Mouse (Mus musculus): ENCODE measurements around the gene Dgcr6. TPM values are rescaled to one million over a fixed set of nuclear protein-coding genes. Genes with fewer than 3 reads are reported as not detected.

Gene Dgcr6
- polyA plus RNA-seq, 1 experiment, result 31.0 TPM

DNA sequence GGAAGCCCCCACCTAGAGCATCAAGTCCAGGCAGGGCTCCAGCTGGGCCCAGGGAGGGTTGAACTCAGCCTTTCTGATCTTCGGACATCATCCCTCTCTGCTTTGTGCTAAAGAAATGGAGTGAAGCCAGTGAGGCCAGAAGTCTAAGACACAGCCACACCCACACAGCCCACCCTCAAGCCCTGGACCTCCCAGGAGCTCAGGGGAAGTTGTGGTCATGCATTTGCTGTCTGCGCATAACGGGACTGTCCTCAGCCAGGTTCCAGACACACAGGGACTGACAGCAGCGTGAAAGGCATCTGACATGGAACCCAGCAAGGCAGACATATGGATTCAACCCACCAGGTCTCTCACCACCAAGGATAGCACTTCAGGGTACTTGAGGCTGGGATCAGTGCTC, 63.8 kb downstream of the Dgcr6 start:
- Histone ChIP-seq H3K27ac (ENCODE audit: insufficient read depth, low read length) (no peak overlapping the region), H3K4me3 (ENCODE audit: low read depth, low read length) (no peak overlapping the region), H3K27me3 (ENCODE audit: control insufficient read depth, insufficient read depth, low read length, poor library complexity, severe bottlenecking) (no peaks in the 10 kb centered on the region), H3K36me3 (ENCODE audit: control insufficient read depth, insufficient read depth, low read length, poor library complexity, severe bottlenecking) (no peaks in the 10 kb centered on the region), H3K9me3 (replicated peaks; ENCODE audit: control insufficient read depth, insufficient read depth, low read length, poor library complexity, severe bottlenecking) (no peaks in the 10 kb centered on the region), H3K9ac (ENCODE audit: low read depth, poor library complexity, severe bottlenecking) (no peak overlapping the region), H3K4me1 (ENCODE audit: control insufficient read depth, insufficient read depth, low read length) (peaks cover 1% of the 10 kb centered on the region)
- no peak for TF ChIP-seq CTCF (IDR thresholded peaks at IDR 0.05; ENCODE audit: low read depth, low read length)
- no peak for TF ChIP-seq POLR2A (IDR thresholded peaks at IDR 0.05; ENCODE audit: insufficient read depth, low read length)
- TF ChIP-seq EP300 (IDR thresholded peaks at IDR 0.05; ENCODE audit: insufficient read depth, low read depth, low read length), result no peak

DNA sequence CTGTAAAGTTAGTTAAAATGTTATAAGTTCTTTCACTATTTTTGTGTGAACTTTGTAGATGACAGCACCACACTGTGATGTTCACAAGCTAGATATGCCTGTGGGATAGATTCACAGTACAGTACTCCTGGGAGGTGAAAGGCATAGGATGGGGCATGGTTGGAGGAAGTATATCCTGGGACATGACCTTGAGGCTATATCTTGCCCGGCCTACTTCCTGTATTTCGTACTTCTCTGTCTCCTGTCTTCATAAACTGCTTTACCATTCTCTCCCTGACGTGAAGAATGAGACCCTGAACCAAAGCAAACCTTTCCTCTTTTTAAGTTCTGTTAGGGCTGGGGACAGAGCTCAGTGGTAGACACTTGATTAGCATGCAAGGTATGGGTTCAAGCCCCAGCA, 65.6 kb downstream of the Dgcr6 start:
- no peak overlapping the region for H3K27ac ChIP-seq (ENCODE audit: insufficient read depth, low read length)
- TF ChIP-seq EP300 (IDR thresholded peaks at IDR 0.05; ENCODE audit: insufficient read depth, low read depth, low read length) (no peak), POLR2A (IDR thresholded peaks at IDR 0.05; ENCODE audit: insufficient read depth, low read length) (no peak), CTCF (IDR thresholded peaks at IDR 0.05; ENCODE audit: low read depth, low read length) (no peak)
- H3K36me3 ChIP-seq (ENCODE audit: control insufficient read depth, insufficient read depth, low read length, poor library complexity, severe bottlenecking), result no peaks in the 10 kb centered on the region
- no peaks in the 10 kb centered on the region for H3K27me3 ChIP-seq (ENCODE audit: control insufficient read depth, insufficient read depth, low read length, poor library complexity, severe bottlenecking)
- no peaks in the 10 kb centered on the region for H3K9me3 ChIP-seq (replicated peaks; ENCODE audit: control insufficient read depth, insufficient read depth, low read length, poor library complexity, severe bottlenecking)
- H3K4me3 ChIP-seq (ENCODE audit: low read depth, low read length), result no peak overlapping the region
- H3K4me1 ChIP-seq (ENCODE audit: control insufficient read depth, insufficient read depth, low read length), result peaks cover 1% of the 10 kb centered on the region
- H3K9ac ChIP-seq (ENCODE audit: low read depth, poor library complexity, severe bottlenecking), result no peak overlapping the region

DNA sequence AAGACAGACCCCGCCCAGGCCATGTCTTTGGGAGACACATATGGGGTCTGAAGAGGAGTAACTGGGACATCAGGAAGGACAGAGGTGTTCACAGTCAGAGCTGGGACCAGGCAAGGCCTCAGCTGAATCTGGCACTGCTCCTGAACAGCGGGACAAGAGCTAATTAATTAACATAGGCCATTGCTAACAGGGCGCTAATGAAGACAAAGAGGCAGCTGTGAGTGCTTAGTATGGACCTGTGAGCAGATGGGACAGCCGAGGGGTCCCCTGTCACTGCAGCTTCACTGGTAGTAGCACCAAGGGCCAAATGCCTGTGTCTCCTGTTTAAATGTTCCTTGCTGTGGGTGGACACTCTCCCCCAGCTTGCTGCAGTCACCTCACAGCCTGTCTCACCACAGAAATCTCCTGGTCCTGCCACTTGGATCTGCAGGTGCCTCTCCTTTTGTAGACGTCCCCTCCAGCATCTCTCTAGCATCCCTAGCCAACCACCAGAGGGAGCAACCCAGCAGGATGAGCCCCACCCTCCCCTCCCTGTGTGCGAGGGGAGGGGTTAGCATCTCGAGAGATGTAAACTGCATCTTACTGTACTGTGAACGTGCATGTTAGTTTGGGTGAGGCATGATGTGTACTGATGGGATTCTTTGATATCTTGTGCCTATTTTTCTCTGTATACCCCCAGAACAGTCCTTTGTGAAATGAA, 66.5 kb downstream of the Dgcr6 start:
- TF ChIP-seq EP300 (IDR thresholded peaks at IDR 0.05; ENCODE audit: insufficient read depth, low read depth, low read length) (no peak), CTCF (IDR thresholded peaks at IDR 0.05; ENCODE audit: low read depth, low read length) (peak; percentile 81)
- Histone ChIP-seq H3K4me3 (ENCODE audit: low read depth, low read length) (no peak overlapping the region), H3K9me3 (replicated peaks; ENCODE audit: control insufficient read depth, insufficient read depth, low read length, poor library complexity, severe bottlenecking) (no peaks in the 10 kb centered on the region), H3K4me1 (ENCODE audit: control insufficient read depth, insufficient read depth, low read length) (peaks cover 1% of the 10 kb centered on the region), H3K27ac (ENCODE audit: insufficient read depth, low read length) (no peak overlapping the region), H3K27me3 (ENCODE audit: control insufficient read depth, insufficient read depth, low read length, poor library complexity, severe bottlenecking) (no peaks in the 10 kb centered on the region), H3K36me3 (ENCODE audit: control insufficient read depth, insufficient read depth, low read length, poor library complexity, severe bottlenecking) (no peaks in the 10 kb centered on the region), H3K9ac (ENCODE audit: low read depth, poor library complexity, severe bottlenecking) (no peak overlapping the region)

Other genes with a start within 250 kb of the Dgcr6 start
- gene B830017H08Rik, start 219.7 kb upstream of the Dgcr6 start, polyA plus RNA-seq (2011; ENCODE audit: insufficient read depth, insufficient read length, low read depth, missing spikeins), result not detected in 2 replicates
- not detected in 2 replicates for gene Car15, start 214.5 kb upstream of the Dgcr6 start, polyA plus RNA-seq (2011; ENCODE audit: insufficient read depth, insufficient read length, low read depth, missing spikeins)
- 0.26 TPM in 1 of 2 replicates, not detected in the other for gene Gm20518, start 161.2 kb upstream of the Dgcr6 start, polyA plus RNA-seq (2011; ENCODE audit: insufficient read depth, insufficient read length, low read depth, missing spikeins)
- not detected in 2 replicates for gene Tssk1, start 158.6 kb upstream of the Dgcr6 start, polyA plus RNA-seq (2011; ENCODE audit: insufficient read depth, insufficient read length, low read depth, missing spikeins)
- 36.4 and 40.6 TPM in 2 replicates for gene Dgcr2, start 154.3 kb upstream of the Dgcr6 start, polyA plus RNA-seq (2011; ENCODE audit: insufficient read depth, insufficient read length, low read depth, missing spikeins)
- gene Tssk2, start 154.2 kb upstream of the Dgcr6 start, polyA plus RNA-seq (2011; ENCODE audit: insufficient read depth, insufficient read length, low read depth, missing spikeins), result not detected in 2 replicates
- 20.6 and 22.2 TPM in 2 replicates for gene Ess2, start 141.5 kb upstream of the Dgcr6 start, polyA plus RNA-seq (2011; ENCODE audit: insufficient read depth, insufficient read length, low read depth, missing spikeins)
- gene Gsc2, start 137.8 kb upstream of the Dgcr6 start, polyA plus RNA-seq (2011; ENCODE audit: insufficient read depth, insufficient read length, low read depth, missing spikeins), result 0.52 TPM in 1 of 2 replicates, not detected in the other
- gene Slc25a1, start 124.6 kb upstream of the Dgcr6 start, polyA plus RNA-seq (2011; ENCODE audit: insufficient read depth, insufficient read length, low read depth, missing spikeins), result 99.4 and 101 TPM in 2 replicates
- gene Vpreb2, start 72.4 kb upstream of the Dgcr6 start, polyA plus RNA-seq (2011; ENCODE audit: insufficient read depth, insufficient read length, low read depth, missing spikeins), result not detected in 2 replicates
- gene Prodh, start 37.3 kb downstream of the Dgcr6 start, polyA plus RNA-seq (2011; ENCODE audit: insufficient read depth, insufficient read length, low read depth, missing spikeins), result 8.7 and 9.2 TPM in 2 replicates
- gene Rtn4r, start 74.8 kb downstream of the Dgcr6 start, polyA plus RNA-seq (2011; ENCODE audit: insufficient read depth, insufficient read length, low read depth, missing spikeins), result 2.2 TPM in 2 replicates
- gene Ccdc188, start 165.0 kb downstream of the Dgcr6 start, polyA plus RNA-seq (2011; ENCODE audit: insufficient read depth, insufficient read length, low read depth, missing spikeins), result not detected in 2 replicates
- gene Zdhhc8, start 182.3 kb downstream of the Dgcr6 start, polyA plus RNA-seq (2011; ENCODE audit: insufficient read depth, insufficient read length, low read depth, missing spikeins), result 11.7 and 12.9 TPM in 2 replicates
- gene Trmt2a, start 195.8 kb downstream of the Dgcr6 start, polyA plus RNA-seq (2011; ENCODE audit: insufficient read depth, insufficient read length, low read depth, missing spikeins), result 46.1 and 51.7 TPM in 2 replicates
- gene Ranbp1, start 195.9 kb downstream of the Dgcr6 start, polyA plus RNA-seq (2011; ENCODE audit: insufficient read depth, insufficient read length, low read depth, missing spikeins), result 500 and 515 TPM in 2 replicates
- not detected in 2 replicates for gene Gm49776, start 205.5 kb downstream of the Dgcr6 start, polyA plus RNA-seq (2011; ENCODE audit: insufficient read depth, insufficient read length, low read depth, missing spikeins)
- gene Dgcr8, start 236.4 kb downstream of the Dgcr6 start, polyA plus RNA-seq (2011; ENCODE audit: insufficient read depth, insufficient read length, low read depth, missing spikeins), result 75.8 and 82.7 TPM in 2 replicates

Measured in ES-Bruce4 (cell line).